Mouse (Mus musculus): ENCODE measurements around the gene Ncapd2.

DNA sequence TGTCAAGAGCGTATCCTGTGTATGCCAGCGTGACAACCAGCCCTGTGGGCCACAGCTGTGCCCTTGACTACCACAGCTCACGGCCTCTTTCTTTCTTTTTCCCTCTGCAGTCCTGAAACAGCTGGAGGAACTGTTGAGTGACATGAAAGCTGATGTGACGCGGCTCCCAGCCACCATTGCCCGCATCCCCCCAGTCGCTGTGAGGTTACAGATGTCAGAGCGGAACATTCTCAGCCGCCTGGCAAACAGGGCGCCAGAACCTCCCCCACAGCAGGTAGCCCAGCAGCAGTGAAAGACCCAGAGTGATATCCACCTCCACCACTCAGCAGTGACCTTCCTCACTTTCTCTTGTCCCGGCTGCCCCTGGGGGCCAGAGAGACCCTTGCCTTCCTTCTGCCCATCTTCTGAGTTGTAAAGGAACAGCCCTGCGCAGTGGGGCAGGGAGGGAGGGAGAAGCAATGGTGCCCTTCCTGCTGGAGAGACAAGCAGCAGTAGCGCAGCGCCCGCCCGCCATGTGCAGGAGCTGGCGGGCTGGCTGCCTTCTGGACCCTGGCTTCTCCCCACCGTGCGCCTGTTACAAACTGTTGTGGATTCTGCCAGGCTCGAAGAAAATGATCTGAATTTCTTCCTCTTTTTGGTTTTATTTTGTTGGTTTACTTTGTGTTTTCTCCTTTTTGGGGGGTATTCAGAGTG is 61.6 kb downstream of the Ncapd2 start:
- TF ChIP-seq EP300 (IDR thresholded peaks at IDR 0.05; ENCODE audit: low read depth) (no peak), CTCF (IDR thresholded peaks at IDR 0.05; ENCODE audit: low read depth) (no peak)

All from liver, postnatal 0 days (tissue).